Mouse (Mus musculus): ENCODE measurements around the gene Gm36079. TPM values are rescaled to one million over a fixed set of nuclear protein-coding genes. Genes with fewer than 3 reads are reported as not detected.
"Not testable (repeated sequence)": the region's sequence is repeated elsewhere in the genome, so short reads cannot be mapped to it uniquely, and the experiment has no call there.

The Gm36079 gene
- total RNA-seq, 2 experiments from 2014 or later = not detected

- not testable (repeated sequence) for ATAC-seq (replicated peaks; ENCODE audit: low FRiP score, poor library complexity, severe bottlenecking)
Measured at GRCm38 (mm10) chr13:120024581-120024980, 2.2 kb downstream of the Gm36079 start.

GRCm38 (mm10) chr13:120021477-120021876, 5.3 kb downstream of the Gm36079 start:
- peak; percentile 64; the same call in 1 of the 2 replicates for ATAC-seq (replicated peaks; ENCODE audit: low FRiP score, poor library complexity, severe bottlenecking)

- peak; percentile 35 for ATAC-seq (replicated peaks; ENCODE audit: low FRiP score, poor library complexity, severe bottlenecking)
Measured at GRCm38 (mm10) chr13:120015348-120016007, 11.3 kb downstream of the Gm36079 start.

GRCm38 (mm10) chr13:120013962-120014361, 12.8 kb downstream of the Gm36079 start:
- peak; percentile 58; the same call in 1 of the 2 replicates for ATAC-seq (replicated peaks; ENCODE audit: low FRiP score, poor library complexity, severe bottlenecking)

- peak; percentile 53; the same call in 1 of the 2 replicates for ATAC-seq (replicated peaks; ENCODE audit: low FRiP score, poor library complexity, severe bottlenecking)
Measured at GRCm38 (mm10) chr13:120013544-120013943, 13.3 kb downstream of the Gm36079 start.

GRCm38 (mm10) chr13:120010068-120010467, 16.7 kb downstream of the Gm36079 start:
- not testable (repeated sequence) for ATAC-seq (replicated peaks; ENCODE audit: low FRiP score, poor library complexity, severe bottlenecking)

- ATAC-seq (replicated peaks; ENCODE audit: low FRiP score, poor library complexity, severe bottlenecking) = not testable (repeated sequence)
Measured at GRCm38 (mm10) chr13:119999215-119999614, 27.6 kb downstream of the Gm36079 start.

- not testable (repeated sequence) for ATAC-seq (replicated peaks; ENCODE audit: low FRiP score, poor library complexity, severe bottlenecking)
Measured at GRCm38 (mm10) chr13:119998442-119999086, 28.2 kb downstream of the Gm36079 start.

- peak; percentile 73 for ATAC-seq (replicated peaks; ENCODE audit: low FRiP score, poor library complexity, severe bottlenecking)
Measured at GRCm38 (mm10) chr13:119991917-119992496, 34.8 kb downstream of the Gm36079 start.

GRCm38 (mm10) chr13:119991264-119991663, 35.5 kb downstream of the Gm36079 start:
- not testable (repeated sequence) for ATAC-seq (replicated peaks; ENCODE audit: low FRiP score, poor library complexity, severe bottlenecking)

Other genes with a start within 250 kb of the Gm36079 start
- gene Zfp131, start 236.1 kb downstream of the Gm36079 start, total RNA-seq (2015; ENCODE audit: low replicate concordance) = 25.6 and 32.8 TPM in 2 replicates
- gene Zfp131, start 236.1 kb downstream of the Gm36079 start, total RNA-seq (2017; ENCODE audit: low replicate concordance) = 16.3 and 28.3 TPM in 2 replicates
- gene AF067063, start 196.8 kb downstream of the Gm36079 start, total RNA-seq (2015; ENCODE audit: low replicate concordance) = not detected in 2 replicates
- gene AF067063, start 196.8 kb downstream of the Gm36079 start, total RNA-seq (2017; ENCODE audit: low replicate concordance) = not detected in 2 replicates
- gene D13Ertd608e, start 191.0 kb downstream of the Gm36079 start, total RNA-seq (2015; ENCODE audit: low replicate concordance) = not detected in 2 replicates
- not detected in 2 replicates for gene D13Ertd608e, start 191.0 kb downstream of the Gm36079 start, total RNA-seq (2017; ENCODE audit: low replicate concordance)
- gene Tcstv1, start 132.2 kb downstream of the Gm36079 start, total RNA-seq (2015; ENCODE audit: low replicate concordance) = not detected in 2 replicates
- not detected in 2 replicates for gene Tcstv1, start 132.2 kb downstream of the Gm36079 start, total RNA-seq (2017; ENCODE audit: low replicate concordance)
- gene Gm21761, start 97.7 kb downstream of the Gm36079 start, total RNA-seq (2015; ENCODE audit: low replicate concordance) = not detected in 2 replicates
- gene Gm21761, start 97.7 kb downstream of the Gm36079 start, total RNA-seq (2017; ENCODE audit: low replicate concordance) = not detected in 2 replicates
- not detected in 2 replicates for gene B020031M17Rik, start 76.2 kb downstream of the Gm36079 start, total RNA-seq (2015; ENCODE audit: low replicate concordance)
- not detected in 2 replicates for gene B020031M17Rik, start 76.2 kb downstream of the Gm36079 start, total RNA-seq (2017; ENCODE audit: low replicate concordance)
- 42.4 and 52.3 TPM in 2 replicates for gene Gm21188, start 25.2 kb upstream of the Gm36079 start, total RNA-seq (2015; ENCODE audit: low replicate concordance)
- gene Gm21188, start 25.2 kb upstream of the Gm36079 start, total RNA-seq (2017; ENCODE audit: low replicate concordance) = 12.4 and 14.4 TPM in 2 replicates
- gene Gm20767, start 113.2 kb upstream of the Gm36079 start, total RNA-seq (2015; ENCODE audit: low replicate concordance) = not detected in 2 replicates
- gene Gm20767, start 113.2 kb upstream of the Gm36079 start, total RNA-seq (2017; ENCODE audit: low replicate concordance) = not detected in 2 replicates
- not detected in 2 replicates for gene Gm21818, start 145.4 kb upstream of the Gm36079 start, total RNA-seq (2015; ENCODE audit: low replicate concordance)
- gene Gm21818, start 145.4 kb upstream of the Gm36079 start, total RNA-seq (2017; ENCODE audit: low replicate concordance) = not detected in 2 replicates
- 3.8 TPM in 1 of 2 replicates, not detected in the other for gene Gm21762, start 188.9 kb upstream of the Gm36079 start, total RNA-seq (2015; ENCODE audit: low replicate concordance)
- gene Gm21762, start 188.9 kb upstream of the Gm36079 start, total RNA-seq (2017; ENCODE audit: low replicate concordance) = not detected in 2 replicates
- gene Gm21731, start 212.1 kb upstream of the Gm36079 start, total RNA-seq (2015; ENCODE audit: low replicate concordance) = not detected in 2 replicates
- not detected in 2 replicates for gene Gm21731, start 212.1 kb upstream of the Gm36079 start, total RNA-seq (2017; ENCODE audit: low replicate concordance)
- gene AF067061, start 236.1 kb upstream of the Gm36079 start, total RNA-seq (2015; ENCODE audit: low replicate concordance) = not detected in 2 replicates
- gene AF067061, start 236.1 kb upstream of the Gm36079 start, total RNA-seq (2017; ENCODE audit: low replicate concordance) = not detected in 2 replicates

All from erythroblast, adult 5-6 weeks (primary cell).